ENCODE assay signal across 8 mouse cellular contexts in genomic region chr1:133491857-133492290, GRCm38 (mm10).
A peak's percentile ranks its signal among the peaks of the same experiment; 100 is the strongest.
DNase-seq lines count a peak whose midpoint lies in the region; ATAC-seq and TF ChIP-seq lines count a peak whose summit lies in the region.

No protein-coding gene starts in this region.

- peak overlapping the region; percentile 82 for H3K9ac ChIP-seq in heart, embryonic 13.5 days
- H3K9ac ChIP-seq in lung, embryonic 14.5 days, result no peak overlapping the region; the same call in 1 of the 2 replicates

- H3K9me3 ChIP-seq in heart, embryonic 13.5 days, result no peaks in the 10 kb centered on the region
- H3K9me3 ChIP-seq in lung, embryonic 14.5 days (ENCODE audit: low read depth, low read length), result no peaks in the 10 kb centered on the region

- peak; percentile 64 for DNase-seq in retina, embryonic 14.5 days (ENCODE audit: low spot score)
- no peak for DNase-seq in retina, postnatal 1 day
- DNase-seq in lung, embryonic 14.5 days, result no peak
- DNase-seq in thymus, postnatal 25 days, result peak; percentile 8
- no peak for DNase-seq in cerebellum, postnatal 10 days
- DNase-seq in right cerebral cortex, postnatal 4 days, result no peak

- H3K27me3 ChIP-seq in heart, embryonic 13.5 days (replicated peaks), result no peaks in the 10 kb centered on the region
- no peaks in the 10 kb centered on the region for H3K27me3 ChIP-seq in lung, embryonic 14.5 days (ENCODE audit: insufficient read depth, low read length)

- 9% methylated on average over 4 of the region's 4 CpGs for WGBS in heart, embryonic 13.5 days
- WGBS in lung, embryonic 14.5 days, result 8% methylated on average over 4 of the region's 4 CpGs

- H3K4me1 ChIP-seq in heart, embryonic 13.5 days, result peaks cover 31% of the 10 kb centered on the region
- H3K4me1 ChIP-seq in lung, embryonic 14.5 days (ENCODE audit: insufficient read depth), result peaks cover 17% of the 10 kb centered on the region

- peak; percentile 35 for TF ChIP-seq CTCF in lung, embryonic 14.5 days (IDR thresholded peaks at IDR 0.05; ENCODE audit: low read depth)

- peak overlapping the region; percentile 49; the same call in 1 of the 2 replicates for H3K4me3 ChIP-seq in heart, embryonic 13.5 days
- H3K4me3 ChIP-seq in lung, embryonic 14.5 days (ENCODE audit: low read depth, low read length), result no peak overlapping the region

- no peak for ATAC-seq in heart, embryonic 13.5 days (ENCODE audit: extremely low read depth, insufficient number of reproducible peaks, low FRiP score, low TSS enrichment)
- ATAC-seq in lung, embryonic 14.5 days (ENCODE audit: insufficient read depth), result no peak; the same call in 1 of the 2 replicates
- ATAC-seq in erythroid progenitor cell, adult 5-6 weeks (replicated peaks; ENCODE audit: low FRiP score, poor library complexity, severe bottlenecking), result no peak

- H3K4me2 ChIP-seq in heart, embryonic 13.5 days, result peak overlapping the region; percentile 75
- H3K4me2 ChIP-seq in lung, embryonic 14.5 days, result peak overlapping the region; percentile 94

- H3K27ac ChIP-seq in heart, embryonic 13.5 days (replicated peaks), result peak overlapping the region; percentile 85
- peak overlapping the region; percentile 89 for H3K27ac ChIP-seq in lung, embryonic 14.5 days (ENCODE audit: low read depth)

- H3K36me3 ChIP-seq in heart, embryonic 13.5 days, result no peaks in the 10 kb centered on the region
- no peaks in the 10 kb centered on the region for H3K36me3 ChIP-seq in lung, embryonic 14.5 days (ENCODE audit: insufficient read depth)

Comparison
In these comparisons a context has a peak if more than half of its experiments do, and no peak if none do; other contexts are left out.
1. DNase-seq: peak in retina, embryonic 14.5 days (single experiment) and thymus, postnatal 25 days (single experiment); none in retina, postnatal 1 day (single experiment), lung, embryonic 14.5 days (single experiment), cerebellum, postnatal 10 days (0 of 2) and right cerebral cortex, postnatal 4 days (single experiment).